Mouse (Mus musculus): Measurements from ENCODE around the gene Alpl. TPM values are rescaled to one million over a fixed set of nuclear protein-coding genes. Genes with fewer than 3 reads are reported as not detected.

Alpl gene
- total RNA-seq, 2 experiments from 2014 or later = 4.3 to 7.0 TPM

- DNase-seq = no peak
- intact Hi-C loops (cut with DNase I; ENCODE audit: low total_unique reads) = no loop called here
Observed at GRCm38 (mm10) chr4:137809999-137810398, 13.8 kb upstream of the Alpl start.

GRCm38 (mm10) chr4:137807301-137807851 is 11.2 kb upstream of the Alpl start:
- intact Hi-C loops (cut with DNase I; ENCODE audit: low total_unique reads) = no loop called here
- no peak for DNase-seq

- intact Hi-C loops (cut with DNase I; ENCODE audit: low total_unique reads) = no loop called here
- DNase-seq = no peak
Observed at GRCm38 (mm10) chr4:137801196-137801595, 5.0 kb upstream of the Alpl start.

GRCm38 (mm10) chr4:137800324-137800723 is 4.1 kb upstream of the Alpl start:
- DNase-seq = no peak
- intact Hi-C loops (cut with DNase I; ENCODE audit: low total_unique reads) = no loop called here

- intact Hi-C loops (cut with DNase I; ENCODE audit: low total_unique reads) = loop anchor here (2.0 kb wide), 1 partner anchor 68 kb away; no protein-coding TSS in a partner anchor
- no peak for DNase-seq
Observed at GRCm38 (mm10) chr4:137797038-137797437, 854 bp upstream of the Alpl start.

GRCm38 (mm10) chr4:137794178-137794900 is 1.8 kb downstream of the Alpl start:
- intact Hi-C loops (cut with DNase I; ENCODE audit: low total_unique reads) = no loop called here
- DNase-seq = no peak

GRCm38 (mm10) chr4:137793611-137794010 is 2.6 kb downstream of the Alpl start:
- intact Hi-C loops (cut with DNase I; ENCODE audit: low total_unique reads) = no loop called here

GRCm38 (mm10) chr4:137791440-137791839 is 4.7 kb downstream of the Alpl start:
- intact Hi-C loops (cut with DNase I; ENCODE audit: low total_unique reads) = no loop called here
- DNase-seq = no peak

More at GRCm38 (mm10) chr4:137793611-137794010, 2.6 kb downstream of the Alpl start:
- DNase-seq = no peak

GRCm38 (mm10) chr4:137790981-137791380 is 5.2 kb downstream of the Alpl start:
- intact Hi-C loops (cut with DNase I; ENCODE audit: low total_unique reads) = no loop called here
- no peak for DNase-seq

GRCm38 (mm10) chr4:137788511-137789049 is 7.6 kb downstream of the Alpl start:
- intact Hi-C loops (cut with DNase I; ENCODE audit: low total_unique reads) = no loop called here
- no peak for DNase-seq

GRCm38 (mm10) chr4:137787589-137788289 is 8.4 kb downstream of the Alpl start:
- DNase-seq = no peak
- intact Hi-C loops (cut with DNase I; ENCODE audit: low total_unique reads) = no loop called here

- no peak for DNase-seq
- intact Hi-C loops (cut with DNase I; ENCODE audit: low total_unique reads) = no loop called here
Observed at GRCm38 (mm10) chr4:137786488-137786887, 9.7 kb downstream of the Alpl start.

GRCm38 (mm10) chr4:137785270-137785669 is 10.9 kb downstream of the Alpl start:
- intact Hi-C loops (cut with DNase I; ENCODE audit: low total_unique reads) = no loop called here
- DNase-seq = no peak

GRCm38 (mm10) chr4:137784741-137785140 is 11.4 kb downstream of the Alpl start:
- intact Hi-C loops (cut with DNase I; ENCODE audit: low total_unique reads) = no loop called here
- DNase-seq = no peak

- intact Hi-C loops (cut with DNase I; ENCODE audit: low total_unique reads) = no loop called here
- DNase-seq = peak; percentile 68
Observed at GRCm38 (mm10) chr4:137783541-137784191, 12.5 kb downstream of the Alpl start.

- intact Hi-C loops (cut with DNase I; ENCODE audit: low total_unique reads) = no loop called here
- DNase-seq = no peak
Observed at GRCm38 (mm10) chr4:137781949-137782348, 14.2 kb downstream of the Alpl start.

GRCm38 (mm10) chr4:137780986-137781385 is 15.2 kb downstream of the Alpl start:
- intact Hi-C loops (cut with DNase I; ENCODE audit: low total_unique reads) = no loop called here
- DNase-seq = no peak

GRCm38 (mm10) chr4:137778397-137779184 is 17.6 kb downstream of the Alpl start:
- no peak for DNase-seq
- intact Hi-C loops (cut with DNase I; ENCODE audit: low total_unique reads) = no loop called here

GRCm38 (mm10) chr4:137777866-137778265 is 18.3 kb downstream of the Alpl start:
- intact Hi-C loops (cut with DNase I; ENCODE audit: low total_unique reads) = no loop called here
- no peak for DNase-seq
